Mouse (Mus musculus) neural tube, embryonic 10.5 days (tissue): ENCODE measurements around the gene Hmga1.

Experiments
- DNase-seq: peaks from one replicate; pipeline ENCODE4 v3.0.0-alpha.2; 2017; ENCODE audit warnings: low spot score; ENCODE audit errors: extremely low spot score

Hmga1 gene

GRCm38 (mm10) chr17:27556315-27557011 is at the start of gene Hmga1:
Gene Hmga1, plus strand, starts transcription at chr17:27556497.
- peak; percentile 94 for DNase-seq

GRCm38 (mm10) chr17:27506871-27507590 is 49.3 kb upstream of the Hmga1 start:
- DNase-seq = no peak

GRCm38 (mm10) chr17:27507591-27507945 is 48.7 kb upstream of the Hmga1 start:
- DNase-seq = no peak

- DNase-seq = no peak
Observed at GRCm38 (mm10) chr17:27508002-27508401, 48.3 kb upstream of the Hmga1 start.

GRCm38 (mm10) chr17:27508513-27508912 is 47.8 kb upstream of the Hmga1 start:
- no peak for DNase-seq

- DNase-seq = no peak
Observed at GRCm38 (mm10) chr17:27509056-27509455, 47.2 kb upstream of the Hmga1 start.

GRCm38 (mm10) chr17:27510258-27511124 is 45.8 kb upstream of the Hmga1 start:
- DNase-seq = no peak

- no peak for DNase-seq
Observed at GRCm38 (mm10) chr17:27511125-27511735, 45.1 kb upstream of the Hmga1 start.

GRCm38 (mm10) chr17:27511865-27512618 is 44.3 kb upstream of the Hmga1 start:
- peak; percentile 54 for DNase-seq

- DNase-seq = peak; percentile 60
Observed at GRCm38 (mm10) chr17:27512619-27513161, 43.6 kb upstream of the Hmga1 start.

GRCm38 (mm10) chr17:27513279-27513915 is 42.9 kb upstream of the Hmga1 start:
- DNase-seq = no peak

GRCm38 (mm10) chr17:27513916-27514762 is 42.2 kb upstream of the Hmga1 start:
- no peak for DNase-seq

GRCm38 (mm10) chr17:27518296-27518695 is 38.0 kb upstream of the Hmga1 start:
- no peak for DNase-seq

- peak; percentile 48 for DNase-seq
Observed at GRCm38 (mm10) chr17:27518700-27519595, 37.3 kb upstream of the Hmga1 start.

GRCm38 (mm10) chr17:27520557-27520956 is 35.7 kb upstream of the Hmga1 start:
- peak; percentile 81 for DNase-seq

- no peak for DNase-seq
Observed at GRCm38 (mm10) chr17:27521303-27521702, 35.0 kb upstream of the Hmga1 start, which contains the start of gene Grm4. Gene Grm4, minus strand, starts transcription at chr17:27521403.

- DNase-seq = no peak
Observed at GRCm38 (mm10) chr17:27523121-27523520, 33.2 kb upstream of the Hmga1 start.

- DNase-seq = no peak
Observed at GRCm38 (mm10) chr17:27527188-27527587, 29.1 kb upstream of the Hmga1 start.
